Mouse (Mus musculus) ovary, postnatal 14 days (tissue): ENCODE measurements at regions not wholly inside any gene's neighbourhood (a gene's known extent, or its start where the extent isn't known, plus 50 kb on each side); places are given as distances from the start of the nearest gene placed in this dataset.
"Not testable (repeated sequence)": the region's sequence is repeated elsewhere in the genome, so short reads cannot be mapped to it uniquely, and the experiment has no call there.

Source experiments
- DNase-seq: peaks from one replicate; pipeline ENCODE4 v3.0.0; 2022; ENCODE audit warnings: low spot score

DNA sequence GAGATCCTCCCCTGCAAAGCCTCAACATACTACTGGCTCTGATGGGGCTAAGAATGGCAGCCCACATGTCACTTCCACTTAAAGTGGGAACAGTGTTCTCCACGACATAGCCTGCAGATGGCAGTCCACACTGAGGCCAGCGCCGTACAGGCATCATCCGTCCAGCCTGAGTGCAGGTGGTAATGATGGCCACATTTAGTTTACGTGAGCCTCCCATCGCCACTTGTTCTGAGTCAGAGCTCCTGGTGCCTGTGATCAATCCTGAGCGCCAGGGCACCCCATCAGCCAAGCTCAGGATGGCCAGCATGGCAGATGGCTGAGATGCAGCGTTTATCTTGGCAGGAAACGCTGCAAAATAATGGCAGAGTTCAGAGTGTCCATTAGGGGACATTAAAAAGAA, 159.6 kb downstream of the Adgrd1 start:
- DNase-seq: no peak

DNA sequence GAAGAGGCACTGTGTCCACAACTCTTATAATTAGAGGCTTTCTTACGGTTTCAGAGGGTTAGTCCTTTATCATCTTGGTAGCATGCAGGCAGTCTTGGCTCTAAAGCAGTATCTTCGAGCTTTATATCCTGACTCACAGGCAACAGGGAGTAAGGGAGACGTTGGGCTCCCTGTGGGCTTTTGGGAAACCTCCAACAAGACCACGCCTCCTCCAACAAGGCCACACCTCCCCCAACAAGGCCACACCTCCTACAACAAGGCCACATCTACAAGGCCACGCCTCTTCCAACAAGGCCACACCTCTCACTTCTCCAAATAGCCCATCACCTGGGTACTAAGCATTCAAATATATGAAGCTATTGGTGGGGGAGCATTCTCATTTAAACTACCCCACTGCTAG, 160.7 kb downstream of the Adgrd1 start:
- DNase-seq: no peak

DNA sequence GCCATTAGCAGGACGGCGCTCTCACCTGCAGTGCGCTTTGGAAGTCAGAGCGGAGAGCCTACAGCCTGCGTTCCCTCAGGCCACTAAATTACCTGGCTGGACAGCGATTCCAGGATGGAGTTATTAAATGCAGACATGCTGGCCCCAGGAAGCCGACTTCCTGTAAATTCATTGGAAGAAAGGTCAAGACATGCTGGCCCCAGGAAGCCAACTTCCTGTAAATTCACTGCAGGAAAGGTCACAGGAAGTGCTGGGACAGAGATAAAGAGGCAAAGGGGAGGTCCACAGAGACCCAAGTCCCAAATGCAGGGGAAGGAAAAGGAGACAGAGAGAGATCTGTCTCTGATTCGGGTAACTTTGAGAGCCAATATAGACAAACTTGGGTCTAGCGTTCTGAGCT, 164.1 kb downstream of the Adgrd1 start:
- DNase-seq: no peak

DNA sequence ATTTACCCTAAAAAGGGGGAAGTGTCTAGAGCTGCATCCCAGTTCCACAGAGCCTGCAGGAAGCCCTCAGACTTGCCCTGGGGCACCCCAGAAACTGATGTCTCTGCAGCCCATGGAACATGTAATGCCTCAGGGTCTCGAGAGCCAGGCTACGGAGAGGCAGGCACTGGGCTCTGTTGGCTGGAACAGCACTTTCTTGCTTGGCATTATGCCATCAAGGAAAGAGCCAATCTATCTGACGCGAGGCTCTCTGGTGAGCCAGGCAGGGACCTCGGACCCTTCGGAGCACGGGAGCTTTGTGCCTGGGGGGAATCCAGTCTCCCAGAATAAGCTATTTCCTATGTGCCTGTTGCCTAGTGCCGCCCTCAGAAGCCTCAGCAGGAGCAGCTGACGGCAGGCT, 166.6 kb downstream of the Adgrd1 start:
- DNase-seq: no peak

DNA sequence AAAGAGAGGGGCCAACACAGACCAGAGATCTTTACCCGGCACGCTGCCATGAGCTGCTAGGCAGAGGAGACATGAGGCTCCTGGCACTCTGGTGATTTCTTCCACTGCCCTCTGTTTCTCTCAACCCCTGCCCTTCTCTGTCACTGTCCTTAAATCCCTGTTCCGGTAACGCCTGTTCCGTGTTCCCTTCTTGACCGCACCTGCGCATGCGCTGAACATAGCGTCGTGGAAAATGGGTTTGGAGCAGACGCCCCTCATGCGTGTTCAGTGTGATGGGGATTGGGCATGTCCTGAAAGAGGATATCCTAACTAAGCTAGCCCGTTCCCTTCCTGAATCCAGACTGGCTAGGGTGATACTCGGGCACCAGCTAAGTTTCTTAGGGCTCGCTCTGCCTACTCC, 167.8 kb downstream of the Adgrd1 start:
- no peak for DNase-seq

DNA sequence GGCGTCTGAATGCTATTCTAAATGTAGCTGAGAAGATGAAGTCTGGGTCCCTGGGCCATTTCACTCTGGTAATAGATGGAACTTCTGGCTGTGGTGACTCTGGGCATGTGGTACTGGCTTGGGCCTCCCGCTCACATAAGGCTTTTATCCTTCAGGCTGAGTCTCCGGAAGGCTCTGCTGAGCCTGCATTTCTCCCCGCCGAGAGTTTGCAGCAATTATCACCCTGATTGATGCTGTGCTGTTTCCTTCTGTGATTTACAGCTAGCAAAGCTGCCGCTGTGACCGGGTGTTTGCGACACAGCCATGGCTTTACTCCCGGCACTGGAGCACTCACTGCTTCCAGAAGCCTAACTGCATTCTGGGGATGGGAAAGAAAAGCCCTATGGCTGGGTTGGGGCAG, 171.9 kb downstream of the Adgrd1 start:
- DNase-seq: no peak

DNA sequence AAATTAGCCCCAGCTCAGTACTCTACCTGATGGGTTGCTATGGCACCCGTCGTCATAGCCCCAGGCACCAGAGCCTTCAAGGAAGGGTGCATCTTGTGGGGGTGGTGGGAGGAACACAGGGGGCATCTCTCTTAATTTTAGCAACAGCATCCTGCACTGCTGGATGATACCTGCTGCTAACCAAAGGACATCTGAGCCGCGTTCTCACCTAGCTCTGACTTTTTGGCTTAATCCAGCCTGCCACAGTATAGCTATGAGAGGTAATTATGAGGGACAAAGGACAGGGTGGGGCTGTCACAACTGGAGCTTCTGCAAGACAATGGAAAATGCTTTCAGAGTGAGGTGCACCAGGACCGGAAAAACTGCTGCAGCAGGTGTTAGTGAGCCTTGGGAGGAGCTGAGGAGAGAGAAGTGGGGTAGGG, 173.5 kb downstream of the Adgrd1 start:
- DNase-seq: no peak

DNA sequence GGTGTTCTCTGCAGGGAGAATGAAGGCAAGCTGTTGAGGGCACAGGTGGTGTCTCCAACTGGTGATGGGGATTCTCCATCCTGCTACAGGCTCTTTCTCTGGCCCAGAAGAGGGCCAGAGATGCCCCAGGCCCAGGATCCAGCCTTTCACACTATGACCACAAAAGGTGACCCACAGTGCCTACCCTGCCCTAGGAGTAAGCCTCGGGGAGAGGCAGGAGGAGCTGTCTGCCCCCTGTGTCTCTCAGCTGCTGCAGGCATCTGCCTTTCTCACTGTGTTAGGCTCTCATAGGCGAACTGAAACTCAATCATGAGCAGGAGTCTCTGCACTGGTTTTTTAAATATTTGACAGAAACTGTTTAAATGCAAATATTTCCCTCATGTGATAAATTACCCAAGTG, 184.9 kb downstream of the Adgrd1 start:
- DNase-seq: no peak

DNA sequence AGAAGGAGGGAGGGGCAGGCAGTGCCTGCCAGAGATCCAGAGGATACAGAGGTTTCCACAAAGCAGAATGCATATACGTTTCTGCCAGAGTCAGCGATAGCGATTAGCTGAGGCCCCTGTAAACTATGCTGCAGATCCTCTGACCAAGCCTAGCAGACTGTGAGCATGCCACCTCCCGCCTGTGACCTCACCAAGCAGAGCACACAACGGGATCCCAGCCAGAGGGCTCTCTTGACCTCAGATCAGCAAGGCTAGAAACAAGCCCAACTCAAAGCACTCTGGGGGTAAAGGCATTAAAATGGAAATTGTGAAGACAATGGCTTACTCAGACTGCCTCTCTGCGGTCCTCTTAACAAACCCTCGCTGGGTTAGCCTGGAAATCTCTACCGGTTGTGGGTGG, 185.6 kb downstream of the Adgrd1 start:
- no peak for DNase-seq

DNA sequence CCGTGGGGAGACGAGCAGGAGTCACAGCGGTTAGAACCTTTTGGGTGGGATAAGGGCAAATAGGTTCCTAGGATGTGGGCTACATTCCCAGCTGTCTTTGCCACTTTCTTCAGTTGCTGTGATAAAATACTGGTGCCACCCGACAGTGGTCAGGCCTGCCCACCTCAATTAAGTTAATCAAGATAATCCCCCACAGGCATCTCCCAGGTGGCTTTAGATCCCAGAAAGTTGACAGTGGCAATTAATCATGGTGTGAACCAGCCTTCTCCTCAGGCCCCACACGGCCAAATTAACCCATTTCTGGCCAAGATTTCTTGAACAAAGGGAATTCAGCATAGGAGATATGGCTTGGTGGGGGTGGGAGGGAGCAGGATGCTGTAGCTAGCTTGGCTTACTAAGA, 186.3 kb downstream of the Adgrd1 start:
- DNase-seq: no peak

DNA sequence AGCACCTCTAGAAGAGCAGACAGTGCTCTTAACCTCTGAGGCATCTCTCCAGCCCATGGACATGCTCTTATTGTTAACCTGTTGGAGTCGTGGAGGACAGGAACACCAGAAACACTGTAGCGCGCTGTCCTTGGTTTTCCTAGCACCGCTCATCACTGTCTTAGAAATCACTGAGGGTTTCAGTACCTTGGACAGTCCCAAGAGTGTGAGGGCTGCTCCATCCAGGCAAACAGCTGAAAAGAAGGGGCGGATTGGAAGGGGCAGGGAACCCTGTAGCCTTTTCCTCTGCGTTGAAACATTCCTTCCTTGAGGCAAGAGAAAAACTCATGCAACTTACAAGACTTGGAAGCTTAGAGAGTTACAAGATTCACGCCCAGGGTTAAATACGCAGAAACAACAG, 190.9 kb downstream of the Adgrd1 start:
- peak; percentile 22 for DNase-seq

DNA sequence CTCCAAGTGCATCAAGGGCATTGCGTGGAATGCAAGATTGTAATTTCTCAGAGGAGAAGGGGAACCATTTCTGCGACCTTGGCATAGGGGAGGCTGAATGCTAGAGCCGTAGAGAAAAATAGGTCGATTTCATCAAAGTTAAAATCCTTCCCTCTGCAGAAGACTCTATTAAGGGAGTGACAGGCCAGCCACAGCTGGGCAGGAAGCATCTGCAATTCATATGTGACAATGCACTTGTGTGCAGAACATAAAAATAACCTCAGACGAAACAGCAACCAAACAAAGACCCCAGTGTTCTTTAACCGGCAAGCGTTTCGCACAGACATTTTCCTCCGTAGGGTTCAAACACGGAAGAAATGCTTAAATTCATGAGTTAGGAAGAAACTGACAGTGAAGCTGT, 196.3 kb downstream of the Adgrd1 start:
- DNase-seq: not testable (repeated sequence)

DNA sequence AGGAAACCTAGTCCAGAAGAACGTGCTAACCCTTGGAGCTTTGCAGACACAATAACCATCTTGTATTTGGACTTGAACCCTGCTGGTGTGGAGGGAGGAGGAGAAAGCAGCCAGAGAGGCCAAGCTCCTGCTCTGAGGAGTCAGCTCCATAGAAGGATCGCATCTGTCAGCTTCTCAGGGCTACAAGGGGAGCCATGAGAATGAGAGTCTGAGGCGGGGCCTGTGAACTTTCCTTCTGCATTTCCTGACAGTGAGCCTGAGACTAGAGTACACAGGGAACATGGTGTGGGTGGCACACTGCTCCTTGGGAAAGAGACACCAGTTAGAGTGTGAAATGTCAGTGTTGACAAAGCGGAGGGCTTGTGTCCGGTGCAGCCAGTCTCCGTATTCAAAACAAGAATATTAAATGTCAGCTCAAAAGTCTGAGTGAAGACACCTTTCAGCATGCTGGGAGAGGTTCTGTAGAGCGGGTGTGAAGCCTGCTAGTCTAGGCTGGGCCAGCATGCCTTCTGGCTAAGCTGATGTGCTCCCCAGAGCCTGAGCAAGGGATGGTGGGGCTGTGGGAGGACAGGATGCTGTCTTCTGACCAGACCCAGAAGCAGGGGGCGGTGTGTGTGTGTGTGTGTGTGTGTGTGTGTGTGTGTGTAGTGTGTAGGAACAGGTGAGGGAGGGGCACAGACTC, 198.5 kb downstream of the Adgrd1 start:
- not testable (repeated sequence) for DNase-seq

DNA sequence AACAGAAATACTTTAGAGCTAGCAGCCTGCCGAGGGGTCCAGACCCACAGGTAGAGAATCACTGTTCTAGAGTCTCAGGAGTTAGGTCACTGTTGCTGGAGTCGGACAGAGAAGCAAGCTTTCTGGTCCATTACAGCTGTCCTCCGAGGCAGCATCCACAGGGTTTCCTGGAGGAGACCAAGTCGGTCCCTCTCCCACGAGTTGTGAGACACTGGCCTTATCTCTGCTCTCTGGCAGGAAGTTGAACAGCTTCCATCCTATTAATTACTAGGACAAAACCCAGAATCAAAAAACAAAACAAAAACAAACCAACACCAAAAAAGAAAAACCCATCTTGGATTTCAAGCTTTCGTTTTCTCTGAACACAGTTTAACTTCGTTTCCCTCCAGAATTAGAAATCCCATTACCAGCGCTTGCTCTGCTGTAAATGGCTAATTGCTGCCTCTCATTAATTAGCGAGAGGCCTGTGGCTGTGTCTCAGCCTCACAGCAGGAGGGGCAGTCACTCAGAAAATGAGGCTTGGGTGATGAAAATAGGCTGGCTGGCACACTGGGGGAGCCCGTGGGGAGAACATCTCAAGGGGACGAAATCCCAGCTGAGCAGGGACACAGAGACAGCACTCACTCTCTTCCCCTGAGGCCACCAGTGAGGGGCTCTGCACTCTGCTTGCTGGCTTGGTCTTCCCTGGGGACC, 201.3 kb downstream of the Adgrd1 start:
- no peak for DNase-seq

DNA sequence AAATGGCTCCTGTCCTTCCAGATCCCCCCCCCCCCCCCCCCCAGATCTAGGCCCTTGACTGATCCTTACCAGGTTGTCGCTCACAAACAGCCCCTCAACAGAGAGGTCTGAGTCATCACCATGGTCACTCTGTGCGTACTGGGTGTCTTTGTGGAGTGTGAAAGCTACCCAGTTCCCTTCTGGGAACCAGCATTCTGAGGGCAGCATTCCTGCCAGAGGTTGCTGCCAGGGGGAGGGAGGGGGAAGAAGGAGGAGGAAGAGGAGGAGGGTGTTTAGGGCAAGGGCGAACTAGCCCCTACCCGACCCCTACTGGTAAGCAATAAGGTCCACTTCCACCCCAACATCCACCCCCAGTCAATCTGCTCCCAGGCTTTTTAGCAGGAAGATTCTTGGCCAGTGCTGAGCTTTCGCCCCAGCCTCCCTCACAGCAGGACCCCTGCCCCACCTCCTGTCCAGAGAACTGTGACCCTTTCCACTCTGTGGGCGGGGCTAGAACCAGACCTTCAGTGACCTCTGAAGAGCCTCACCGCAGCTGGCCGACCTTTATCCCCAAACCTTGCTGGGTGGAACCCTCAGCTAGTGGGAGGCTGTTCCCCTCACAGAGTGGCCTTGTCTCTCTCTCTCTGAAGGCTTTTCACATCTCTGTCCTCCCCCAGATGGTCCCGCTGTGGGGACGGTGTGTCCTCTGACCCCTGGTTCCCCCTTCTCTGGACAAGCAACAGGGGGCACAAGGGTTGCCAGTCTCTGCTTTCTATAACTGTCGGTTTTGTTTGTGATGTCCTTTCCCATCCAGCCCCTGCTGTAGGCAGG, 202.2 kb upstream of the Sfswap start:
- DNase-seq: no peak

DNA sequence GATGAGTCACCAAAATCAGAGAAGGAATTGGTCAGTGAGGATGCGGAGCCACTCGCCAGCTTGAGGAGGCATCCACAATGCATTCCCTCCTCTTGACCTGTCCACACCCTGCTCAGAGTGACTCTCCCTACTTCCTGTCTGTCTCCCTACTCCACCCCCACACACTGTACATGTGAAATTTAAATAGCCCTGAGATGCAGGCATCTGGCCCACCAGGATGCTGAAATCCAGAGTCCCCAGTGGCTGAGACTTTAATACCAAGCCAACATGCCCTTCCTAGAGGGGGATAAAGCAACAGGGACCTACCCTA, 201.6 kb upstream of the Sfswap start:
- DNase-seq: no peak

DNA sequence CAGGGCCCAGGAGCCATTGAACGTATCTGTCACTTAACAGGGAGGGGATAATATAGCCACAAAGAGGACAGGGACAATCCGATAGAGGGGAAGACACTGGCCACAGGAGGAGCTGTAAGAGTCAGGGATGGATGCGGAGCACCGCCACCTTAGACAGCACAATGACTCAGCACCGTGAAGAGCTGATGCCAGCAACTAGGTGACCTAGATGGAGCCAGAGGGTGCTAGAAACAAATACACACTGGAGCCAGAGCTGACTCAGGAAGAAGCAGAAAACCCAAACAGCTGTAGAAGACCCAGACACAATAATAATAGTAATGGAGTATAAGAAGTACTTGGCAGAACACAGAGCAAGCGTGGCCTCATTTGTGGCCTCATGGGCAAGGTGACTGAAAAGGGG, 200.6 kb upstream of the Sfswap start:
- no peak for DNase-seq

DNA sequence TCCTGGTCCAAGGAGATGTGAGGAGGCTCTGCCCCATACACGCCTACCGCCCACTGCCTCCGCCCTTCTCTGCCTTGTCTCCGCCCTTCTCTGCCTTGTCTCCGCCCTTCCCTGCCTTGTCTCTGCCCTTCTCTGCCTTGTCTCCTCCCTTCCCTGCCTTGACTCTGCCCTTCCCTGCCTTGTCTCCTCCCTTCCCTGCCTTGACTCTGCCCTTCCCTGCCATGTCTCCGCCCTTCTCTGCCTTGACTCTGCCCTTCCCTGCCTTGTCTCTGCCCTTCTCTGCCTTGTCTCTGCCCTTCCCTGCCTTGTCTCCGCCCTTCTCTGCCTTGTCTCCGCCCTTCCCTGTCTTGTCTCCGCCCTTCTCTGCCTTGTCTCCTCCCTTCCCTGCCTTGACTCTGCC, 185.4 kb upstream of the Sfswap start:
- no peak for DNase-seq

DNA sequence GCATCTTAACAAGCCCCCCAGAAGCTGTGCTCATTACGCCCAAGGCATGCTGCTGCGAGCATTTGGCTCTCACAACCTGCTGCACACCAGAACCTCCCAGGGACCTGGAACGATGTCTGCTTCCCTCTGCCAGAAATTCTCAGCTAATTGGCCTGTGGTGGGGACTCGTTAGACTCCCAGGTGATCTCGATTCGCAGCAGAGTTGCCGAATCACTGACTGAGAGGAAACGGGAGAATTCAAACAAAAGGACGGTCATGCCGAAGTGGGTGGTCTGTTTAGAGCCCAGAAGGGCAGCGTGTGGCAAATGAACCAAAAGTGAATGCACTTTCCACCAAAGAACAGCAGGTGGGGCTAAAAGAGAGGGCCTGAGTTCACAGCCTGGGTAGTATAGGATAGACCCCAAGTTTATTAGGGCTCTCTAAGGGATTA, 169.9 kb upstream of the Sfswap start:
- no peak for DNase-seq

DNA sequence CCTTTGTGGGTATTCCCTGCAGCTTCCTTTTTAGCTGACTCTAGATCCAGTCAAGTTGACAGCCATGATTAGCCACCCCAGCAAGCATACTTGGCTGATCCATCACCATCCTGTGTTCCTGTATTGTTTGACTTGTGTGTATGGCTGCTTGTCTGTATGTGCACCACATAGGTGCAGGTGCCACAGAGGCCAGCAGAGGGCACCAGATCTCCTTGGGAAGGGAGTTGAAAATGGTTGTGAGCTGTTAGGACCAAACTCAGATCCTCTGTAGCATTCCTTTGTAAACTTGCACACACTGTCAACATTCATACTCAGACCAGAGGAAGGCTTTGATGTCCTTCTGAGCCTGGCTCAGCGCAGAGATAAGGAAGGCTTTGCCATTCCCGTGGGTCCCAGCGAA, 169.0 kb upstream of the Sfswap start:
- DNase-seq: no peak

DNA sequence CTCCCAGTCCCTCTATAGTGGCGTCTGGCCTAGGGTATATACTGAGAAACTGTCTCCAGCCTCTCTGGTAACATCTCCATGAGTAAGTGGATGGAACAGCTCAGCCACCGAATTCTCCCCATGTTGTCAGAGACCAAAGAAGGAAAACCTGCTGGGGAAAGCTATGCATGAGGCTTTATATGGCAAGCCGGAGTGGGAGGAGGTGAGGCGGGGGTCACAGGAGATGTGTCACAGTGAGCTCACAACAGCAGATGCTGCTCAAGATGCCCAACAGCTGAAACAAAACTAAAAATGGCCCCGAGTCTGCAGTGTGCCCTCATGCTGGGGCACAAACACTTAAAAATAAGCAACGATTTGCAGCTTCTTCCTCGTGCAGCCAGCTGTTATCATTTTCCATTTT, 162.5 kb upstream of the Sfswap start:
- no peak for DNase-seq

DNA sequence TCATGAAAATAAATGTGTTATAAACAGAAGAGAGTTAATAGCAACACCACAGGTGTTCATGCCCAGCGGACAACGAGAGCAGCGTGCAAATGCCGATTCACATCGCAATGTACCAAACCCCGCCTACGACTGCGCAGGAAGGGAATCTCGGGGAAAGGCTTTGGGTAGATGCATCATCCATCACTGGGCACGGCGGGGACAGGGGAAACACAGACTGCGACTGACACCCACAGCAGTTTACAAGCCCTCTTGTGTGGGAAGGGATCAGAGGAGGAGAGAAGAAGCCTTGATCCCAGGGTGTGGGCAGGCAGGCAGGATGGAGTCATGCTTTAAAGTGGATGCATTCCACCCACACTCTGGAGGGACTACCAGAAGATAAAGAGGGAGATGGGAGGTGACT, 157.0 kb upstream of the Sfswap start:
- no peak for DNase-seq

DNA sequence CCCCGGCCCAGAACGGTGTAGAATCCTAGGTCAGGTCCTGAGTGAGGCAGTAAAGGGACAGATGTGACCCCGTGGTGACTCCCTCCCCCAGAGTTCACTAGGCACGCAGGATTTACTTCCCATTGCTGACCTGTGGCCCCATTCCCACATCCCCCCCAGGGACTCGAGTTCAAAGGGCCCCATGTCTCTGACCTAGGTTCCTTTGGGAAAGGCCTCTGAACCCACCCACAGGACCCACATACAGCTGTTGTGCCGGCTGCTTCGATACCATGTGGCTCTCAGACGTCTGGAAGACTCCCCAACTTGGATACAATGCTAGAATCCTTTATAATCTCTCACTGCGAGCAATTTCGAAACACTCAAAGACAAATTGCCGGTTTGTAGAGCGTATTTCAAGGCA, 151.0 kb upstream of the Sfswap start:
- no peak for DNase-seq
